21 mouse cellular contexts compared by ENCODE assay signal in the genomic region with DNA sequence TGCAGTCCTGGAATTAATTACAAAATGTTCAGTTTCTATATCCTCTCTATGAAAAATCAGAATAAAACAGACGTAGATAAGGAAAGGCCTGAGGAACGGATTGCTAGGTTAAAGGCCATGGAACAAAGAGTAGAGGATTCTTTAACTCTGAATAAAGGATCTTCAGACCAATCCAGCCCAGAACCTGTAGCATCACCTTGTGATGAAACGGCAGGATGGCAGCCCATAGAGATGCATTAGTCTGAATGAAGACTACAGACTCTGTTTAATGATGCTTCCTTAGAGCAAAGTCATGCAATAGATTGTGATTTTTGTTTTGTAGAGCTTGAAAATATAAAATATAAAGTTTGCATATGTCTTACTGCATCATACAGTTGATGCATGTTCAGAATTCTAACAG. TPM values are rescaled to one million over a fixed set of nuclear protein-coding genes. Genes with fewer than 3 reads are reported as not detected.
DNase-seq lines count a peak whose midpoint lies in the region; ATAC-seq and TF ChIP-seq lines count a peak whose summit lies in the region.
"Had no signal": no experiment of that assay in that cellular context is flagged by ENCODE, and none has a peak within 500 bp of the region (broad histone marks: within the 10 kb centered on the region; RNA-seq: fewer than 3 reads in every experiment).

No protein-coding gene starts in this region.

- no peak for DNase-seq in forebrain, postnatal 0 days
- no peak for DNase-seq in hindbrain, postnatal 0 days (ENCODE audit: low spot score)
- DNase-seq in liver, embryonic 14.5 days (ENCODE audit: low read depth in 3 of 3, low spot score in 3 of 3), result no peak
- DNase-seq in CH12.LX (ENCODE audit: extremely low read depth), result no peak
- DNase-seq: adrenal gland, postnatal 10 days; B cell, adult 2 months; cerebellum, adult 11 months; cerebellum, adult 8-10 months; cerebellum, postnatal 14 days; gastrocnemius, postnatal 36 days; heart, adult 11 months; heart, postnatal 36 days had no signal

- TF ChIP-seq EP300 in liver, embryonic 14.5 days (IDR thresholded peaks at IDR 0.05; ENCODE audit: low read depth), result no peak
- no peak for TF ChIP-seq EP300 in CH12.LX (IDR thresholded peaks at IDR 0.05; ENCODE audit: low read length)

- H3K4me3 ChIP-seq in forebrain, postnatal 0 days (ENCODE audit: low read depth, low read length), result no peak overlapping the region
- H3K4me3 ChIP-seq in forebrain, embryonic 16.5 days (replicated peaks; ENCODE audit: low read length), result no peak overlapping the region
- H3K4me3 ChIP-seq in hindbrain, postnatal 0 days (ENCODE audit: low read length), result no peak overlapping the region
- H3K4me3 ChIP-seq in hindbrain, embryonic 16.5 days (ENCODE audit: low read length), result no peak overlapping the region
- H3K4me3 ChIP-seq in liver, embryonic 14.5 days (ENCODE audit: insufficient read depth in 1 of 2, low read depth in 2 of 2, low read length in 2 of 2), result no peak overlapping the region
- no peak overlapping the region for H3K4me3 ChIP-seq in liver, embryonic 12.5 days
- H3K4me3 ChIP-seq in CH12.LX (replicated peaks in 1 of 3; ENCODE audit: low read depth in 2 of 3, low read length in 2 of 3, poor library complexity in 1 of 3), result no peak overlapping the region
- H3K4me3 ChIP-seq: embryonic facial prominence, embryonic 12.5 days; forebrain, embryonic 15.5 days; heart, embryonic 15.5 days; hindbrain, embryonic 15.5 days had no signal

- H3K9ac ChIP-seq in forebrain, postnatal 0 days, result no peak overlapping the region
- no peak overlapping the region for H3K9ac ChIP-seq in forebrain, embryonic 16.5 days (replicated peaks; ENCODE audit: low read depth, low read length)
- H3K9ac ChIP-seq in hindbrain, postnatal 0 days (replicated peaks; ENCODE audit: low read length), result no peak overlapping the region
- H3K9ac ChIP-seq in hindbrain, embryonic 16.5 days (ENCODE audit: low read depth, low read length), result no peak overlapping the region
- no peak overlapping the region for H3K9ac ChIP-seq in liver, embryonic 14.5 days (replicated peaks)
- no peak overlapping the region for H3K9ac ChIP-seq in liver, embryonic 12.5 days
- no peak overlapping the region for H3K9ac ChIP-seq in CH12.LX (ENCODE audit: insufficient read depth, low read depth)
- H3K9ac ChIP-seq: embryonic facial prominence, embryonic 12.5 days; forebrain, embryonic 15.5 days; heart, embryonic 15.5 days; hindbrain, embryonic 15.5 days had no signal

- no peaks in the 10 kb centered on the region for H3K4me1 ChIP-seq in forebrain, postnatal 0 days (ENCODE audit: insufficient read depth)
- H3K4me1 ChIP-seq in forebrain, embryonic 16.5 days (replicated peaks; ENCODE audit: control insufficient read depth, insufficient read depth, low read length), result peaks cover 8% of the 10 kb centered on the region
- H3K4me1 ChIP-seq in hindbrain, postnatal 0 days (ENCODE audit: insufficient read depth, low read length), result no peaks in the 10 kb centered on the region
- no peaks in the 10 kb centered on the region for H3K4me1 ChIP-seq in hindbrain, embryonic 16.5 days (ENCODE audit: control insufficient read depth, insufficient read depth, low read depth, low read length)
- H3K4me1 ChIP-seq in liver, embryonic 14.5 days (replicated peaks; ENCODE audit: control insufficient read depth in 2 of 2, insufficient read depth in 2 of 2, low read length in 1 of 2), result no peaks in the 10 kb centered on the region
- peaks cover 4% of the 10 kb centered on the region for H3K4me1 ChIP-seq in liver, embryonic 12.5 days
- H3K4me1 ChIP-seq in CH12.LX (ENCODE audit: control insufficient read depth in 1 of 2, insufficient read depth in 2 of 2), result peaks cover 4 to 12% of the 10 kb centered on the region in 2 experiments
- H3K4me1 ChIP-seq: embryonic facial prominence, embryonic 12.5 days; heart, embryonic 15.5 days; hindbrain, embryonic 15.5 days had no signal

- H3K79me2 ChIP-seq in CH12.LX (replicated peaks; ENCODE audit: control insufficient read depth, extremely low read depth, insufficient read depth, poor library complexity, severe bottlenecking), result no peaks in the 10 kb centered on the region

- peak; percentile 52 for TF ChIP-seq RAD21 in CH12.LX (IDR thresholded peaks at IDR 0.05; ENCODE audit: low read depth, low read length)

- in situ Hi-C loops in CH12.LX (cut with MboI; ENCODE audit: low pct_ligation_motif_present, low pct_unique_long_range_greater_than_20kb, low sequenced_read_pairs), result no loop called here

- no peak for TF ChIP-seq POLR2A in CH12.LX (IDR thresholded peaks at IDR 0.05; ENCODE audit: low read depth, low read length)

- H3K27ac ChIP-seq in forebrain, postnatal 0 days (ENCODE audit: low read depth, low read length), result no peak overlapping the region
- H3K27ac ChIP-seq in forebrain, embryonic 16.5 days (ENCODE audit: low read length), result no peak overlapping the region
- H3K27ac ChIP-seq in hindbrain, postnatal 0 days, result no peak overlapping the region
- no peak overlapping the region for H3K27ac ChIP-seq in hindbrain, embryonic 16.5 days (ENCODE audit: low read depth, low read length)
- no peak overlapping the region for H3K27ac ChIP-seq in liver, embryonic 14.5 days
- no peak overlapping the region for H3K27ac ChIP-seq in liver, embryonic 12.5 days
- H3K27ac ChIP-seq in CH12.LX (ENCODE audit: insufficient read depth, low read depth), result no peak overlapping the region
- H3K27ac ChIP-seq: embryonic facial prominence, embryonic 12.5 days; forebrain, embryonic 15.5 days; heart, embryonic 15.5 days; hindbrain, embryonic 15.5 days had no signal

- no peaks in the 10 kb centered on the region for H3K9me3 ChIP-seq in forebrain, postnatal 0 days (ENCODE audit: low read length)
- H3K9me3 ChIP-seq in forebrain, embryonic 16.5 days (ENCODE audit: control insufficient read depth, low read length), result no peaks in the 10 kb centered on the region
- H3K9me3 ChIP-seq in hindbrain, postnatal 0 days (ENCODE audit: low read length), result no peaks in the 10 kb centered on the region
- no peaks in the 10 kb centered on the region for H3K9me3 ChIP-seq in hindbrain, embryonic 16.5 days (ENCODE audit: control insufficient read depth, low read length)
- H3K9me3 ChIP-seq in liver, embryonic 14.5 days (ENCODE audit: control insufficient read depth, low read length), result no peaks in the 10 kb centered on the region
- H3K9me3 ChIP-seq in liver, embryonic 12.5 days (replicated peaks), result no peaks in the 10 kb centered on the region
- peaks cover 3% of the 10 kb centered on the region for H3K9me3 ChIP-seq in CH12.LX (replicated peaks; ENCODE audit: low read length)
- H3K9me3 ChIP-seq: embryonic facial prominence, embryonic 12.5 days; forebrain, embryonic 15.5 days; heart, embryonic 15.5 days; hindbrain, embryonic 15.5 days had no signal

- H3K4me2 ChIP-seq in forebrain, postnatal 0 days (ENCODE audit: low read depth), result no peak overlapping the region
- H3K4me2 ChIP-seq in forebrain, embryonic 16.5 days (ENCODE audit: low read length), result no peak overlapping the region
- no peak overlapping the region for H3K4me2 ChIP-seq in hindbrain, postnatal 0 days (ENCODE audit: low read depth, low read length)
- H3K4me2 ChIP-seq in hindbrain, embryonic 16.5 days (ENCODE audit: low read length), result no peak overlapping the region
- no peak overlapping the region for H3K4me2 ChIP-seq in liver, embryonic 14.5 days (ENCODE audit: low read depth)
- H3K4me2 ChIP-seq in liver, embryonic 12.5 days, result no peak overlapping the region
- H3K4me2 ChIP-seq in CH12.LX (ENCODE audit: insufficient read depth, low read depth, poor library complexity, severe bottlenecking), result no peak overlapping the region
- H3K4me2 ChIP-seq: embryonic facial prominence, embryonic 12.5 days; forebrain, embryonic 15.5 days; heart, embryonic 11.5 days; heart, embryonic 15.5 days; hindbrain, embryonic 15.5 days had no signal

- 77% methylated on average over 3 of the region's 3 CpGs for WGBS in forebrain, postnatal 0 days
- WGBS in forebrain, embryonic 16.5 days, result 86% methylated on average over 3 of the region's 3 CpGs
- WGBS in hindbrain, postnatal 0 days, result 86% methylated on average over 3 of the region's 3 CpGs
- WGBS in hindbrain, embryonic 16.5 days, result 80% methylated on average over 3 of the region's 3 CpGs
- 67% methylated on average over 3 of the region's 3 CpGs for WGBS in liver, embryonic 14.5 days (ENCODE audit: insufficient replicate concordance)
- 70% methylated on average over 3 of the region's 3 CpGs for whole genome bisulfite sequencing in liver, embryonic 12.5 days (ENCODE audit: insufficient replicate concordance)

- ATAC-seq in forebrain, postnatal 0 days, result no peak
- no peak for ATAC-seq in forebrain, embryonic 16.5 days
- no peak for ATAC-seq in hindbrain, postnatal 0 days
- no peak for ATAC-seq in hindbrain, embryonic 16.5 days
- ATAC-seq in liver, embryonic 14.5 days (ENCODE audit: insufficient read depth), result no peak
- no peak for ATAC-seq in liver, embryonic 12.5 days
- ATAC-seq: CD4-positive, CD25-positive, alpha-beta regulatory T cell, adult 4 months; forebrain, embryonic 15.5 days had no signal

- dilution Hi-C loops in CH12.LX (cut with MboI; ENCODE audit: extremely low pct_ligation_motif_present, extremely low pct_unique_long_range_greater_than_20kb, low sequenced_read_pairs), result no loop called here

- no peaks in the 10 kb centered on the region for H3K36me3 ChIP-seq in forebrain, postnatal 0 days (ENCODE audit: insufficient read depth)
- H3K36me3 ChIP-seq in forebrain, embryonic 16.5 days (ENCODE audit: control insufficient read depth, insufficient read depth), result no peaks in the 10 kb centered on the region
- H3K36me3 ChIP-seq in hindbrain, postnatal 0 days (ENCODE audit: insufficient read depth, low read length), result no peaks in the 10 kb centered on the region
- no peaks in the 10 kb centered on the region for H3K36me3 ChIP-seq in hindbrain, embryonic 16.5 days (ENCODE audit: control insufficient read depth, insufficient read depth, low read length)
- H3K36me3 ChIP-seq in liver, embryonic 14.5 days (replicated peaks; ENCODE audit: control insufficient read depth, insufficient read depth, low read depth), result no peaks in the 10 kb centered on the region
- no peaks in the 10 kb centered on the region for H3K36me3 ChIP-seq in liver, embryonic 12.5 days
- no peaks in the 10 kb centered on the region for H3K36me3 ChIP-seq in CH12.LX (replicated peaks in 1 of 2; ENCODE audit: control insufficient read depth in 1 of 2, insufficient read depth in 1 of 2, low read length in 1 of 2)
- H3K36me3 ChIP-seq: embryonic facial prominence, embryonic 12.5 days; forebrain, embryonic 15.5 days; heart, embryonic 15.5 days; hindbrain, embryonic 15.5 days had no signal

- no peaks in the 10 kb centered on the region for H3K27me3 ChIP-seq in forebrain, postnatal 0 days (ENCODE audit: insufficient read depth, low read length)
- H3K27me3 ChIP-seq in forebrain, embryonic 16.5 days (replicated peaks; ENCODE audit: control insufficient read depth, insufficient read depth, low read length), result no peaks in the 10 kb centered on the region
- H3K27me3 ChIP-seq in hindbrain, postnatal 0 days (ENCODE audit: insufficient read depth, low read length), result no peaks in the 10 kb centered on the region
- no peaks in the 10 kb centered on the region for H3K27me3 ChIP-seq in hindbrain, embryonic 16.5 days (replicated peaks; ENCODE audit: control insufficient read depth, insufficient read depth, low read length)
- H3K27me3 ChIP-seq in liver, embryonic 14.5 days (ENCODE audit: control insufficient read depth, insufficient read depth, low read length), result no peaks in the 10 kb centered on the region
- H3K27me3 ChIP-seq in liver, embryonic 12.5 days (replicated peaks), result no peaks in the 10 kb centered on the region
- no peaks in the 10 kb centered on the region for H3K27me3 ChIP-seq in CH12.LX (replicated peaks)
- H3K27me3 ChIP-seq: embryonic facial prominence, embryonic 12.5 days; forebrain, embryonic 15.5 days; hindbrain, embryonic 15.5 days had no signal

- peak; percentile 30; the same call in 1 of the 2 replicates for TF ChIP-seq CTCF in forebrain, postnatal 0 days (IDR thresholded peaks at IDR 0.05; ENCODE audit: low read depth)
- TF ChIP-seq CTCF in hindbrain, postnatal 0 days (IDR thresholded peaks at IDR 0.05; ENCODE audit: low read depth), result peak; percentile 39
- TF ChIP-seq CTCF in liver, embryonic 14.5 days (IDR thresholded peaks at IDR 0.05; ENCODE audit: low read depth), result 0 out of 2 replicates have a peak, but pooled peaks have one; percentile 15
- peak in 1 of 2 experiments; percentile 54; a peak in 2 of 4 replicates for TF ChIP-seq CTCF in CH12.LX (conservative IDR thresholded peaks at IDR 0.05 in 1 of 2, IDR thresholded peaks at IDR 0.05 in 1 of 2; ENCODE audit: low read depth in 2 of 2, low read length in 2 of 2)

RNA-seq across cellular contexts. Expression of a gene that starts 8.1 kb away (rescaled TPM):
- 107 and 141 TPM in 2 replicates for total RNA-seq in forebrain, postnatal 0 days (2014; rRNA removed)
- 72.0 and 82.8 TPM in 2 replicates for polyA plus RNA-seq in forebrain, postnatal 0 days (2015; fragmentation: Nextera tagmentation; extraction: Ambion mirVana)
- 78.1 and 84.2 TPM in 2 replicates for polyA plus RNA-seq in forebrain, embryonic 16.5 days (2015; fragmentation: Nextera tagmentation; extraction: Ambion mirVana)
- total RNA-seq in hindbrain, postnatal 0 days (2014; rRNA removed), result 134 and 142 TPM in 2 replicates
- 55.4 and 64.1 TPM in 2 replicates for polyA plus RNA-seq in hindbrain, postnatal 0 days (2015; fragmentation: Nextera tagmentation; extraction: Ambion mirVana)
- polyA plus RNA-seq in hindbrain, embryonic 16.5 days (2015; fragmentation: Nextera tagmentation; extraction: Ambion mirVana), result 43.9 and 46.5 TPM in 2 replicates
- 6.6 and 6.9 TPM in 2 replicates for polyA plus RNA-seq in liver, embryonic 14.5 days (2012; rRNA removed)
- 8.3 and 11.3 TPM in 2 replicates for polyA plus RNA-seq in liver, embryonic 14.5 days (2014; fragmentation: Nextera tagmentation; extraction: Ambion mirVana)
- 21.3 and 21.6 TPM in 2 replicates for polyA plus RNA-seq in liver, embryonic 12.5 days (2016; fragmentation: Nextera tagmentation; extraction: Ambion mirVana)
- 11.5 and 16.7 TPM in 2 replicates for total RNA-seq in CH12.LX (2012; rRNA removed)
- total RNA-seq in CH12.LX (2014; rRNA removed), result 3.0 and 3.1 TPM in 2 replicates
- 5.1 and 5.3 TPM in 2 replicates for polyA plus RNA-seq in CH12.LX (2012; ENCODE audit: insufficient read length, low read depth)
